Mouse (Mus musculus): ENCODE measurements around the gene Fah. TPM values are rescaled to one million over a fixed set of nuclear protein-coding genes. Genes with fewer than 3 reads are reported as not detected.

Fah gene
- polyA plus RNA-seq, 1 experiment from 2014 or later, result 11.8 TPM

Other genes with a start within 250 kb of the Fah start
- 5.8 and 6.8 TPM in 2 replicates for gene Arnt2, start 196.5 kb downstream of the Fah start, polyA plus RNA-seq (2014; fragmentation: Nextera tagmentation; extraction: Ambion mirVana)
- gene Gm2115, start 77.8 kb downstream of the Fah start, polyA plus RNA-seq (2014; fragmentation: Nextera tagmentation; extraction: Ambion mirVana), result 7.8 and 8.8 TPM in 2 replicates
- 182 and 183 TPM in 2 replicates for gene Zfand6, start 83.2 kb upstream of the Fah start, polyA plus RNA-seq (2014; fragmentation: Nextera tagmentation; extraction: Ambion mirVana)
- not detected in 2 replicates for gene Olfr291, start 246.8 kb upstream of the Fah start, polyA plus RNA-seq (2014; fragmentation: Nextera tagmentation; extraction: Ambion mirVana)

All from stomach, embryonic 14.5 days (tissue).